ENCODE assay signal across 22 mouse cellular contexts in the genomic region with DNA sequence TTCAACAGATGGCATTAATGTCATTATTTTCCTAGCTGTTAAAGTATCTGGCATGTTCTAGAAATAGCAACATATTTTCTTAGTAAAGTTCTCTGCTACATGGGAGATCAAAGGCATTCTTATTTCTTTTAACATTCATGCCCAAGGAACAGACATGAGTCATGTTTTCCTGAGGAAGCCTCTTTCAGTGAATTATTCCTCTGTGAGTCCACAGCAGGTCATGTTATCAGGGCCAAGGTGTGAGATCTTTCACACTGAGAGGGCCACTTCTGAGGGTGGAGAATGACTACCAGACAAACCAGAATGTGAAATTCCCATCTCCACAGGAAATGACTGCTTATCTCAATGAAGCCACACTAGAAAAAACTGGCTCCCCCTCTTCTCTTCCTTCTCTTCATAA.
"Had no signal": no experiment of that assay in that cellular context is flagged by ENCODE, and none has a peak within 500 bp of the region (broad histone marks: within the 10 kb centered on the region; RNA-seq: fewer than 3 reads in every experiment).

No protein-coding gene starts in this region.

- H3K4me1 ChIP-seq: liver, embryonic 15.5 days; midbrain, embryonic 10.5 days; midbrain, embryonic 12.5 days; neural tube, embryonic 13.5 days; neural tube, embryonic 15.5 days had no signal

- DNase-seq: liver, postnatal 0 days; lung, adult 2 months; lung, postnatal 10 days; lung, postnatal 36 days; midbrain, embryonic 14.5 days; retina, postnatal 1 day; right cerebral cortex, adult 18-20 months; right cerebral cortex, postnatal 25 days; right cerebral cortex, postnatal 4 days; spleen, adult 18-20 months; thymus, adult 18-20 months; thymus, postnatal 14 days; thymus, postnatal 36 days had no signal

- H3K9me3 ChIP-seq: liver, embryonic 15.5 days; megakaryocyte, embryonic 14.5 days; midbrain, embryonic 10.5 days; midbrain, embryonic 12.5 days; neural tube, embryonic 13.5 days; neural tube, embryonic 15.5 days had no signal

- H3K4me3 ChIP-seq: liver, embryonic 15.5 days; megakaryocyte, embryonic 14.5 days; midbrain, embryonic 10.5 days; midbrain, embryonic 12.5 days; myocyte; neural tube, embryonic 13.5 days; neural tube, embryonic 15.5 days had no signal

- H3K9ac ChIP-seq: liver, embryonic 15.5 days; liver, postnatal 0 days; midbrain, embryonic 12.5 days; neural tube, embryonic 13.5 days; neural tube, embryonic 15.5 days had no signal

- H3K4me2 ChIP-seq: liver, embryonic 15.5 days; midbrain, embryonic 12.5 days; neural tube, embryonic 13.5 days; neural tube, embryonic 15.5 days had no signal

- H3K36me3 ChIP-seq: liver, embryonic 15.5 days; midbrain, embryonic 10.5 days; midbrain, embryonic 12.5 days; neural tube, embryonic 13.5 days; neural tube, embryonic 15.5 days had no signal

- ATAC-seq: liver, postnatal 0 days; midbrain, embryonic 16.5 days had no signal

- H3K27ac ChIP-seq: liver, embryonic 15.5 days; macrophage; midbrain, embryonic 10.5 days; midbrain, embryonic 12.5 days; neural tube, embryonic 13.5 days; neural tube, embryonic 15.5 days had no signal

- H3K27me3 ChIP-seq: liver, embryonic 15.5 days; megakaryocyte, embryonic 14.5 days; midbrain, embryonic 12.5 days; neural tube, embryonic 13.5 days; neural tube, embryonic 15.5 days had no signal
